In genomic region chr10:21853566-21854328, GRCm38 (mm10) we compare ENCODE assay signal across 23 mouse cellular contexts. TPM values are rescaled to one million over a fixed set of nuclear protein-coding genes. Genes with fewer than 3 reads are reported as not detected.
DNase-seq lines count a peak whose midpoint lies in the region; ATAC-seq and TF ChIP-seq lines count a peak whose summit lies in the region.
"Had no signal": no experiment of that assay in that cellular context is flagged by ENCODE, and none has a peak within 500 bp of the region (broad histone marks: within the 10 kb centered on the region; RNA-seq: fewer than 3 reads in every experiment).

No protein-coding gene starts in this region.

- no peak for DNase-seq in gastrocnemius, adult 2 months
- no peak for DNase-seq in gastrocnemius, postnatal 36 days
- DNase-seq in midbrain, embryonic 11.5 days (ENCODE audit: low spot score, missing footprints), result peak; percentile 61
- peak; percentile 77 for DNase-seq in Muller cell, postnatal 12 days (ENCODE audit: inconsistent ontology term)
- DNase-seq: cerebellum, adult 11-12 months; cerebellum, postnatal 14 days; layer of hippocampus, postnatal 36 days; liver, embryonic 13.5 days; lung, embryonic 14.5 days had no signal

- no peaks in the 10 kb centered on the region for H3K4me1 ChIP-seq in midbrain, embryonic 11.5 days (ENCODE audit: control insufficient read depth, insufficient read depth, low read length)
- H3K4me1 ChIP-seq in midbrain, embryonic 13.5 days (replicated peaks), result no peaks in the 10 kb centered on the region
- H3K4me1 ChIP-seq: embryonic facial prominence, embryonic 15.5 days; forebrain, embryonic 10.5 days; liver, embryonic 13.5 days; neural tube, embryonic 13.5 days had no signal

- H3K4me2 ChIP-seq in midbrain, embryonic 11.5 days, result no peak overlapping the region
- H3K4me2 ChIP-seq in midbrain, embryonic 13.5 days (replicated peaks), result no peak overlapping the region
- peak overlapping the region; percentile 42 for H3K4me2 ChIP-seq in myocyte (ENCODE audit: low read depth)
- H3K4me2 ChIP-seq: embryonic facial prominence, embryonic 15.5 days; limb, embryonic 13.5 days; liver, embryonic 13.5 days; lung, embryonic 14.5 days; neural tube, embryonic 13.5 days had no signal

- no peak overlapping the region for H3K9ac ChIP-seq in midbrain, embryonic 11.5 days (ENCODE audit: low read length)
- H3K9ac ChIP-seq in midbrain, embryonic 13.5 days (replicated peaks), result no peak overlapping the region
- H3K9ac ChIP-seq: embryonic facial prominence, embryonic 15.5 days; limb, embryonic 13.5 days; liver, embryonic 13.5 days; lung, embryonic 14.5 days; neural tube, embryonic 13.5 days had no signal

- no peak overlapping the region for H3K4me3 ChIP-seq in gastrocnemius, adult 2 months
- H3K4me3 ChIP-seq in midbrain, embryonic 11.5 days (ENCODE audit: low read depth, low read length), result no peak overlapping the region
- H3K4me3 ChIP-seq in midbrain, embryonic 13.5 days (replicated peaks), result no peak overlapping the region
- no peak overlapping the region for H3K4me3 ChIP-seq in myocyte
- H3K4me3 ChIP-seq: embryonic facial prominence, embryonic 15.5 days; forebrain, embryonic 10.5 days; heart, embryonic 10.5 days; hindbrain, embryonic 10.5 days; limb, embryonic 13.5 days; liver, embryonic 13.5 days; midbrain, embryonic 10.5 days; neural tube, embryonic 13.5 days had no signal

- H3K27me3 ChIP-seq in midbrain, embryonic 11.5 days (ENCODE audit: control insufficient read depth, insufficient read depth, low read length), result no peaks in the 10 kb centered on the region
- H3K27me3 ChIP-seq in midbrain, embryonic 13.5 days, result no peaks in the 10 kb centered on the region
- H3K27me3 ChIP-seq in myocyte (ENCODE audit: control insufficient read depth, insufficient read depth, insufficient read length), result no peaks in the 10 kb centered on the region
- H3K27me3 ChIP-seq: embryonic facial prominence, embryonic 15.5 days; limb, embryonic 13.5 days; liver, embryonic 13.5 days; neural tube, embryonic 13.5 days had no signal

- no peak overlapping the region for H3ac ChIP-seq in myocyte (ENCODE audit: control insufficient read depth, insufficient read length)

- no peaks in the 10 kb centered on the region for H3K9me3 ChIP-seq in midbrain, embryonic 11.5 days (ENCODE audit: control insufficient read depth, low read length)
- H3K9me3 ChIP-seq in midbrain, embryonic 13.5 days, result no peaks in the 10 kb centered on the region
- H3K9me3 ChIP-seq: embryonic facial prominence, embryonic 15.5 days; forebrain, embryonic 10.5 days; G1E; heart, embryonic 10.5 days; hindbrain, embryonic 10.5 days; limb, embryonic 13.5 days; liver, embryonic 13.5 days; midbrain, embryonic 10.5 days; neural tube, embryonic 13.5 days had no signal

- no peak for TF ChIP-seq CTCF in gastrocnemius, adult 2 months (IDR thresholded peaks at IDR 0.05)

- H3K79me2 ChIP-seq in myocyte (ENCODE audit: control insufficient read depth, insufficient read depth), result no peaks in the 10 kb centered on the region

- ATAC-seq in midbrain, embryonic 11.5 days (ENCODE audit: low FRiP score), result no peak
- no peak for ATAC-seq in midbrain, embryonic 13.5 days
- no peak for ATAC-seq in CD4-positive, CD25-positive, alpha-beta regulatory T cell, adult 4 months
- ATAC-seq: hindbrain, postnatal 0 days; intestine, postnatal 0 days had no signal

- H3K27ac ChIP-seq in gastrocnemius, adult 2 months, result peak overlapping the region; percentile 56; the same call in 1 of the 2 replicates
- no peak overlapping the region for H3K27ac ChIP-seq in midbrain, embryonic 11.5 days (ENCODE audit: low read depth, low read length)
- H3K27ac ChIP-seq in midbrain, embryonic 13.5 days, result no peak overlapping the region
- H3K27ac ChIP-seq: embryonic facial prominence, embryonic 15.5 days; forebrain, embryonic 10.5 days; heart, embryonic 10.5 days; hindbrain, embryonic 10.5 days; hindbrain, postnatal 0 days; limb, embryonic 13.5 days; liver, embryonic 13.5 days; macrophage; midbrain, embryonic 10.5 days; neural tube, embryonic 13.5 days had no signal

- no peak for TF ChIP-seq POLR2A in myocyte (IDR thresholded peaks at IDR 0.05; ENCODE audit: insufficient read length, low read depth)

- no peaks in the 10 kb centered on the region for H3K36me3 ChIP-seq in midbrain, embryonic 11.5 days (ENCODE audit: control insufficient read depth, insufficient read depth, low read length)
- no peaks in the 10 kb centered on the region for H3K36me3 ChIP-seq in midbrain, embryonic 13.5 days
- no peaks in the 10 kb centered on the region for H3K36me3 ChIP-seq in myocyte (ENCODE audit: control insufficient read depth, insufficient read depth)
- H3K36me3 ChIP-seq: embryonic facial prominence, embryonic 15.5 days; forebrain, embryonic 10.5 days; G1E; heart, embryonic 10.5 days; hindbrain, embryonic 10.5 days; limb, embryonic 13.5 days; liver, embryonic 13.5 days; midbrain, embryonic 10.5 days; neural tube, embryonic 13.5 days had no signal

- 95% methylated on average over 14 of the region's 14 CpGs for WGBS in midbrain, embryonic 11.5 days
- 96% methylated on average over 14 of the region's 14 CpGs for WGBS in midbrain, embryonic 13.5 days

- intact Hi-C loops in gastrocnemius, adult 2 months (cut with DNase I), result no loop called here
- intact Hi-C loops in gastrocnemius, postnatal 36 days (cut with DNase I), result loop anchor here (10.0 kb wide), 1 partner anchor 249 kb away; no protein-coding TSS in a partner anchor

TF ChIP-seq in myocyte, 11 proteins besides CTCF, POLR2A, EP300 and RAD21:
- no peak for TF ChIP-seq MYOD1 (IDR thresholded peaks at IDR 0.05; ENCODE audit: control insufficient read depth in 1 of 3, insufficient read length in 2 of 3, low read depth in 2 of 3)
- no peak for TF ChIP-seq E2F4 (IDR thresholded peaks at IDR 0.05; ENCODE audit: insufficient read depth)
- TF ChIP-seq TCF12 (IDR thresholded peaks at IDR 0.05; ENCODE audit: insufficient read depth, poor library complexity, severe bottlenecking), result no peak
- TF ChIP-seq MAX (IDR thresholded peaks at IDR 0.05; ENCODE audit: low read depth), result no peak
- TF ChIP-seq USF1 (IDR thresholded peaks at IDR 0.05; ENCODE audit: low read depth), result no peak
- no peak for TF ChIP-seq SRF (IDR thresholded peaks at IDR 0.05; ENCODE audit: control insufficient read depth, insufficient read length, low read depth)
- TF ChIP-seq MYOG (IDR thresholded peaks at IDR 0.05; ENCODE audit: control insufficient read depth in 1 of 3, insufficient read depth in 1 of 3, insufficient read length in 2 of 3, low read depth in 2 of 3), result no peak
- no peak for TF ChIP-seq REST (IDR thresholded peaks at IDR 0.05; ENCODE audit: insufficient read depth, insufficient read length)
- no peak for TF ChIP-seq CEBPB (IDR thresholded peaks at IDR 0.05; ENCODE audit: insufficient read depth, poor library complexity, severe bottlenecking)
- no peak for TF ChIP-seq TCF3 (IDR thresholded peaks at IDR 0.05; ENCODE audit: insufficient read length, low read depth)
- TF ChIP-seq POLR2AphosphoS2 (IDR thresholded peaks at IDR 0.05; ENCODE audit: insufficient read length, low read depth), result no peak

RNA-seq across cellular contexts. Expression of gene Sgk1, which starts 28.2 kb away (rescaled TPM):
- 100 to 1,000 TPM; 208 to 210 TPM for total RNA-seq in gastrocnemius, adult 2 months (2021)
- 100 to 1,000 TPM; 192 to 226 TPM for total RNA-seq in gastrocnemius, postnatal 36 days (2021)
- polyA plus RNA-seq in midbrain, embryonic 11.5 days (2014; fragmentation: Nextera tagmentation; extraction: Ambion mirVana), result 20.8 and 25.7 TPM in 2 replicates
- polyA plus RNA-seq in midbrain, embryonic 13.5 days (2015; fragmentation: Nextera tagmentation; extraction: Ambion mirVana), result 35.9 and 36.7 TPM in 2 replicates
- polyA plus RNA-seq in myocyte (2012; fragmentation: generic; extraction: Trizol), result 10.3 TPM
- 10 to 100 TPM; 22.2 to 26.6 TPM for polyA plus RNA-seq in CD4-positive, CD25-positive, alpha-beta regulatory T cell, adult 4 months (2017; shearing (Covaris generic))

Comparison
In these comparisons a context has a peak if more than half of its experiments do, and no peak if none do; other contexts are left out.
1. DNase-seq: peak in midbrain, embryonic 11.5 days (single experiment) and Muller cell, postnatal 12 days (single experiment); none in gastrocnemius, adult 2 months (single experiment) and gastrocnemius, postnatal 36 days (0 of 2).